Mouse (Mus musculus) kidney, adult 2 months (tissue): ENCODE data around the gene Ggact. TPM values are rescaled to one million over a fixed set of nuclear protein-coding genes. Genes with fewer than 3 reads are reported as not detected.
A peak's percentile ranks its signal among the peaks of the same experiment; 100 is the strongest.

Source experiments
- DNase-seq: peaks from one replicate; pipeline ENCODE4 v3.0.0; 2021
- H3K27ac ChIP-seq: fragments of 200-500 bp; 2 replicates; pipeline ENCODE4 v1.5.1; 2012; ENCODE audit warnings: low read depth, low read length, control low read depth, inconsistent platforms; ENCODE audit not compliant: insufficient read depth
- H3K27me3 ChIP-seq: fragments of 200-500 bp; replicated peaks from 2 replicates; pipeline ENCODE4 v1.6.1; 2012; ENCODE audit warnings: mild to moderate bottlenecking, moderate library complexity, low read length, inconsistent platforms; ENCODE audit not compliant: control insufficient read depth, insufficient read depth
- H3K36me3 ChIP-seq: fragments of 200-500 bp; 2 replicates; pipeline ENCODE4 v1.6.1; 2012; ENCODE audit warnings: mild to moderate bottlenecking, moderate library complexity, low read length, inconsistent platforms; ENCODE audit not compliant: control insufficient read depth, insufficient read depth
- H3K4me1 ChIP-seq: fragments of 200-500 bp; 2 replicates; pipeline ENCODE4 v1.6.1; 2011; ENCODE audit warnings: low read length; ENCODE audit not compliant: control insufficient read depth, insufficient read depth
- H3K4me3 ChIP-seq: fragments of 200-500 bp; 2 replicates; pipeline ENCODE4 v1.5.1; 2011; ENCODE audit warnings: mild to moderate bottlenecking, low read depth, low read length, control low read depth; ENCODE audit not compliant: insufficient read depth
- CTCF ChIP-seq: fragments of 200-500 bp; conservative IDR thresholded peaks from 2 replicates; pipeline ENCODE4 v1.5.1; 2011; ENCODE audit warnings: low read depth, mild to moderate bottlenecking, control low read depth, low read length, moderate library complexity, mixed read lengths; ENCODE audit not compliant: insufficient read depth, insufficient read length
- POLR2A ChIP-seq: fragments of 200-500 bp; IDR thresholded peaks from one replicate; pipeline ENCODE4 v1.6.1; 2011; ENCODE audit warnings: low read depth, low read length, control low read depth
- WGBS: fragments of 180-500 bp; shearing (Covaris S2); methylation state at CpG from one replicate; pipeline ENCODE4 v1.1.7; 2018; 5-methylcytosine and 5-hydroxymethylcytosine counted together
- polyA plus RNA-seq: library from polyadenylated mRNA; depleted of rRNA; stranded (reverse); fragments of >200 nt; gene quantifications from 2 replicates; pipeline ENCODE4 v1.2.3, GENCODE M21; 2012

Gene Ggact
- polyA plus RNA-seq, 1 experiment = 255 TPM

DNA sequence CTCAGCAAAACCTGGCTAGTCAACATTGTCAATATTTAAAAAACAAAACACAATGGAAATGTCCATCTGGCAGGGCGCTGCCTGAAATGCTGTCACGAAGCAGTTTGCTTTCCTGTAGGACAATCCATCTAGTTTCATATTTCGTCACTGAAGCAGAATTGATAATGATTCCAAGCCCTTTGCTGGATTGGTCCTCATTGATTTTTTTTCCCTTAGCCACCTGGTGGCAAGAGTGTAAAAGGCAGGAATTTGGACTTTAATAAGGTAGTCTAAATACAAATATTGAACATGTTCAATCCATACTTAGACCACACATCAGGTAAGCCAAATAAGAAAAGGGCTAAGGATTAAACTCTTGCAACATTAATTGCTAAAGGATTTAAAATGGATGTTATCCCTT, 12.4 kb downstream of the Ggact start:
- TF ChIP-seq POLR2A = no peak
- no peak for TF ChIP-seq CTCF
- no peak for DNase-seq
- H3K27ac ChIP-seq = peak overlapping the region; percentile 4

GRCm38 (mm10) chr14:122900679-122901078, 12.9 kb downstream of the Ggact start:
- Histone ChIP-seq H3K27ac (peak overlapping the region; percentile 4; the same call in 1 of the 2 replicates), H3K36me3 (no peaks in the 10 kb centered on the region; the same call in none of the 2 replicates), H3K4me1 (peaks cover 42% of the 10 kb centered on the region), H3K4me3 (no peak overlapping the region), H3K27me3 (no peaks in the 10 kb centered on the region)
- no peak for TF ChIP-seq CTCF
- no peak for TF ChIP-seq POLR2A
- peak; percentile 28 for DNase-seq

More for the DNA sequence above, 12.4 kb downstream of the Ggact start:
- Histone ChIP-seq H3K4me3 (no peak overlapping the region), H3K36me3 (no peaks in the 10 kb centered on the region; the same call in none of the 2 replicates), H3K4me1 (peaks cover 42% of the 10 kb centered on the region), H3K27me3 (no peaks in the 10 kb centered on the region)
- 72% methylated on average over 3 of the region's 3 CpGs for WGBS

GRCm38 (mm10) chr14:122898550-122898949, 15.0 kb downstream of the Ggact start:
- peaks cover 23% of the 10 kb centered on the region for H3K4me1 ChIP-seq
- H3K27ac ChIP-seq = no peak overlapping the region
- H3K27me3 ChIP-seq = no peaks in the 10 kb centered on the region
- H3K4me3 ChIP-seq = no peak overlapping the region
- DNase-seq = no peak
- no peaks in the 10 kb centered on the region for H3K36me3 ChIP-seq
- TF ChIP-seq POLR2A (no peak), CTCF (no peak)

DNA sequence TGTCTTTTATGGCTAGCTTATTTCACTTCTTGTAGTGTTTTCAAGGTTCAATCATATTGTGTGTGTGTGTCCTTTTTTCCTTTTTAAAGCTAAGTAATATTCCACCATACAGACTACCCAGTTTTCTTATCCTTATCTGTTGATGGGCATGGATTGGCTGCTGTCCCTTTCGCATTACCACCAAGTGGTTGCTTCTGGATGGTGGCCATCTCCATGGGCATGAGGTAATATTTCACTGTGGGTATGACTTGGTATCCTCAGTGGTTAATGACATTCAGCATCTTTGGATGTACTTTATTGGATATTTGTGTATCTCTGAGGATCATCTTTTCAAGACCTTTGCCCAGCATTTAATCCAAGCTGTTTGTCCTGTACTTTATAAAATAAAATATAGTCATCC, 17.5 kb downstream of the Ggact start:
- no peak overlapping the region for H3K4me3 ChIP-seq
- TF ChIP-seq CTCF (no peak), POLR2A (no peak)
- no peak overlapping the region for H3K27ac ChIP-seq
- DNase-seq = no peak
- H3K4me1 ChIP-seq = peaks cover 6% of the 10 kb centered on the region; the same call in 1 of the 2 replicates
- H3K36me3 ChIP-seq = peaks cover 2% of the 10 kb centered on the region
- WGBS = 91% methylated on average over 1 of the region's 1 CpGs
- H3K27me3 ChIP-seq = no peaks in the 10 kb centered on the region

- Histone ChIP-seq H3K4me1 (no peaks in the 10 kb centered on the region), H3K36me3 (peaks cover 2% of the 10 kb centered on the region), H3K27ac (no peak overlapping the region), H3K4me3 (no peak overlapping the region), H3K27me3 (no peaks in the 10 kb centered on the region)
- TF ChIP-seq POLR2A (no peak), CTCF (no peak)
- DNase-seq = no peak
- WGBS = 90% methylated on average over 12 of the region's 12 CpGs
Measured at GRCm38 (mm10) chr14:122891470-122891968, 22.0 kb downstream of the Ggact start.

DNA sequence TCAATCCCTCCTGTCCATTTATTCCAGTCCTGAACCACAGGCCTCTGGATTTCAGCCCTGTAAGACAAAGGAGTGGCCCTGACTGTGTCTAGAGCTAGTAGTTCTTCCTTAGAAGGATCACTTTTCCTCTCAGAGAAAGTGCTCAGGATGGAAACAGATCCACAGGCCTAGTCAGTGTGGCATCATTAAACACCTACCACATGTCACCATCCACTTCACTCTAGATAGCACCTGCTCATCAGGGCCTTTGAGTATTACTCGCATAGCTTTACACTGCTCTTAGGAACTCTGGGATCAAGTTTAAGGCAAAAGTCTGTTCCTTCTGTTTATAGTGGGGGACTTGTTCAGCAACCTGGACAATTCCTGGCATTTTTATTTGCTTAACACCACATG, 25.1 kb downstream of the Ggact start:
- DNase-seq = no peak
- WGBS = 84% methylated on average over 1 of the region's 1 CpGs
- Histone ChIP-seq H3K36me3 (peaks cover 2% of the 10 kb centered on the region), H3K4me3 (no peak overlapping the region), H3K4me1 (no peaks in the 10 kb centered on the region), H3K27ac (no peak overlapping the region), H3K27me3 (no peaks in the 10 kb centered on the region)
- TF ChIP-seq CTCF (no peak), POLR2A (no peak)

GRCm38 (mm10) chr14:122887702-122888479, 25.7 kb downstream of the Ggact start:
- TF ChIP-seq CTCF (no peak), POLR2A (no peak)
- H3K4me1 ChIP-seq = no peaks in the 10 kb centered on the region
- DNase-seq = no peak
- WGBS = 94% methylated on average over 3 of the region's 3 CpGs
- no peaks in the 10 kb centered on the region for H3K27me3 ChIP-seq
- peaks cover 2% of the 10 kb centered on the region for H3K36me3 ChIP-seq
- no peak overlapping the region for H3K4me3 ChIP-seq
- no peak overlapping the region for H3K27ac ChIP-seq
